Mouse (Mus musculus) cerebellum, adult 18-20 months (tissue): Measurements from ENCODE around the gene Camta1.
"Not testable (repeated sequence)": the region's sequence is repeated elsewhere in the genome, so short reads cannot be mapped to it uniquely, and the experiment has no call there.

Experiments used
- DNase-seq, 2 experiments: peaks; one replicate each; pipeline ENCODE4 v3.0.0; 2021

Gene Camta1

GRCm38 (mm10) chr4:150913743-150914142, 947.9 kb downstream of the Camta1 start:
- no peak for DNase-seq

- DNase-seq, result peak in 1 of 2 experiments; percentile 41
These were observed 951.3 kb downstream of the Camta1 start for GRCm38 (mm10) chr4:150910164-150910951.

GRCm38 (mm10) chr4:150909451-150910156, 952.1 kb downstream of the Camta1 start:
- DNase-seq, result peak; percentile 98 to 99

- not testable (repeated sequence) for DNase-seq
These were observed 953.2 kb downstream of the Camta1 start for GRCm38 (mm10) chr4:150908512-150908911.

GRCm38 (mm10) chr4:150907099-150907498, 954.6 kb downstream of the Camta1 start:
- DNase-seq, result no peak

- DNase-seq, result no peak
These were observed 958.5 kb downstream of the Camta1 start for GRCm38 (mm10) chr4:150903091-150903742.

GRCm38 (mm10) chr4:150902062-150902461, 959.6 kb downstream of the Camta1 start:
- DNase-seq, result no peak

GRCm38 (mm10) chr4:150901651-150902050, 960.0 kb downstream of the Camta1 start:
- peak; percentile 72 to 78 for DNase-seq

GRCm38 (mm10) chr4:150900486-150900885, 961.2 kb downstream of the Camta1 start:
- no peak for DNase-seq

- peak; percentile 61 to 64 for DNase-seq
These were observed 962.8 kb downstream of the Camta1 start for GRCm38 (mm10) chr4:150898716-150899365.

- DNase-seq, result no peak
These were observed 964.6 kb downstream of the Camta1 start for GRCm38 (mm10) chr4:150896896-150897624.

GRCm38 (mm10) chr4:150894718-150895501, 966.8 kb downstream of the Camta1 start:
- no peak for DNase-seq

- no peak for DNase-seq
These were observed 970.4 kb downstream of the Camta1 start for GRCm38 (mm10) chr4:150891308-150891707.

- DNase-seq, result no peak
These were observed 971.7 kb downstream of the Camta1 start for GRCm38 (mm10) chr4:150889955-150890315.

- no peak for DNase-seq
These were observed 972.3 kb downstream of the Camta1 start for GRCm38 (mm10) chr4:150889273-150889954.

GRCm38 (mm10) chr4:150888492-150888891, 973.2 kb downstream of the Camta1 start:
- no peak for DNase-seq

- no peak for DNase-seq
These were observed 973.8 kb downstream of the Camta1 start for GRCm38 (mm10) chr4:150887903-150888302.

- no peak for DNase-seq
These were observed 979.0 kb downstream of the Camta1 start for GRCm38 (mm10) chr4:150882632-150883031.

GRCm38 (mm10) chr4:150880364-150880763, 981.3 kb downstream of the Camta1 start:
- no peak for DNase-seq

GRCm38 (mm10) chr4:150879631-150880030, 982.0 kb downstream of the Camta1 start:
- no peak for DNase-seq

- no peak for DNase-seq
These were observed 986.3 kb downstream of the Camta1 start for GRCm38 (mm10) chr4:150875393-150875792.
